Mouse (Mus musculus) right cerebral cortex, adult 2 months (tissue): Measurements from ENCODE around the gene Gata3.

Experiments
- DNase-seq, 2 experiments: peaks; one replicate each; pipeline ENCODE4 v3.0.0; 2021 to 2022; ENCODE audit warnings: low spot score in 2 of 2

Gene Gata3

DNA sequence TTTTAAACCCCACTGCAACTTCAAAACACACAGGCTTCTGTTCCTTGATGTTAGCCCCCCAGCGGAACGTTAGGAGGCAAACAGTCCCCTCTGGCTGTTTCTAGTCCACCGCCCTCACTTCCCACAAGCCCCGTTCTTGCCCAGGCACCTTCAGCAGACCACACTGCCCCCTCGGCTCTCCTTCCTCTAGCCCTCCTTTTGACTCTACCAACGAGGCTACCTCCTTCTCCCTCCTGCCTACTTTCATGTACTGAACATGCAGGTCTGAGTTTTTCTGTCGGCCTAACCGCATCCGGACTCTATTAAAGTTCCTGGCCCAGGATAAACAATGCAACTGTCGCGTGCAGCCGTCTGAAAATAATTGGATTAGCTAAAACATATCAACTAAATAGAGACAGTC is 17.2 kb downstream of the Gata3 start:
- no peak for DNase-seq

DNA sequence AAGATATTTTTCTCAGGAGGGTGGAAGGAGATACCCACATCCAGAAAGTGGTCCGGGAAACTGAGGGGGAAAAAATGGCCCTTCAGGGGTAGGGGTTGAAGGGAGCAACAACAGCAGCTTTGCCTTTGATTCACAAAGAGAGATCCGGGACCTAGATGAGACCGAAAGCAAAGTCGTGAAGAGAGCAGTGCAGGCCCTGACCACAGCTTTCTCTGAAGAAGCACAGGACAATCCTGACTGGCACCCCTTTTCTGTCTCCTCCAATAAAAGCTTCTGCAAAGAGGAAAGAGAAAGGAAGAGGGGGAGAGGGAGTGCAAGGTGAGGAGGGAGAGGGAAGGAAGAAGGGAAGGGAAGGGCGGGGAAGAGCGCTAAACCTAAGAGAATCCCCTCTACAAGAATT is 18.0 kb downstream of the Gata3 start:
- DNase-seq, result no peak

DNA sequence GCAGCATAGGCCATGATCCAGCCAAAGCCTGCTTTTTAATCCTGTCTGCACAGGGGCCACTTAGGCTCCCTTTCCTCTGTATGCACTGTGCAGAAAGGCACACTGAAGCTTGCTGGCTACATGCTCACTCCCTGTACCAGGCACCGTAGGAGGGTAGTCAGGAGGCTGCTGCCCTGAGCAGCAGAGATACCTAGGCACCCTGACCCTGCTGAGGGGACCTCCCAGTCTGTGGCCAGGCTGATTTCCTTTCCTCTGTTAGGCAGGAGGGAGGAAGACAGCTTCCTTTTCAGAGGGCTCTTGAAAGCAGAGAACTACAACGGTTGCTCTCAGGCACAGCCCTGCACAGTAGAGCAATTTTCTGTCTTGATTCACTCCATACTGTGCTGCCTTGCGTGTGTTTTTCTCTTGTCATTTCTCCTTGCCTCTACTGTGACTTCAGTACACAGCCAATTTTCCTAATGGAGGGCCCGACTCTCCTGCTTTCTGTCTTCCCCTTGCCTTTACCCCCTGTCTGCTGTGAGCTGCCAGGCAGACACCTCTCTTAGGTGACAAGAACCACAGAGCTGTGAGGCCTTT is 18.6 kb downstream of the Gata3 start:
- DNase-seq, result no peak

DNA sequence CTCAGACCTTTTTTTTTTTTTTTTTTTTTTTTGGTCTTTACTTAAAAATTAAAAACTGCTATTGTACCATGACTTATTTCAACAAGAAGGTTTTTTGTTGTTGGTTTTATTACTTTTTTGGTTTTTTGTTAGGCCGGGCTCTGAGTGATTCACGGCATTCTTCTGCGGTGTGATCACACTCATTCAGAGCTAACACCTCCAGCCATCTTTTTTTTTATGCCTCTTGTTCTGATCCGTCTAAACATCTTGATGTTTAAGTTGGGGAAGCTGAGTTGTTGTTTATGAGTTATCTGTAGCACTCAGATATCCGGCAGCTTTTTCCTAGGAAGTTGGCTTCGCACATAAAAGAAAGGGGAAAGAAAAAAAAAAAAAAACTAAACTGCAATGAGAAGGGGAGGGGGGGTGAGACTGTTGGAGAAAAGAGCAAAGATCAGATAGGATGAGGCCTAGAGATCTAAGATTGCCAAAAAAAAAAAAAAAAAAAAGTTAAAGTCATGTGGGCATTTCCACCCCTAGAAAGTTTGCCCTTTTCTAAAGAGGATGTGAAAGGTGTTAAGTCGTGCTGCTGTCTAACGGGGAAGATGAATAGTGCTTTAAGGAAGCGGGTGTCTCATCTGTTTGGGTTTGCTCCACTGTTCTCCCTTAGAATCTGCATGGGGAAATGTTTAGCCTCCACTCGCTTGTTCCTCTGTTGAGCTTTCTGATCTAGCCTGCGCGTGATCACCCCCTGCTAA is 22.6 kb downstream of the Gata3 start:
- DNase-seq, result no peak

DNA sequence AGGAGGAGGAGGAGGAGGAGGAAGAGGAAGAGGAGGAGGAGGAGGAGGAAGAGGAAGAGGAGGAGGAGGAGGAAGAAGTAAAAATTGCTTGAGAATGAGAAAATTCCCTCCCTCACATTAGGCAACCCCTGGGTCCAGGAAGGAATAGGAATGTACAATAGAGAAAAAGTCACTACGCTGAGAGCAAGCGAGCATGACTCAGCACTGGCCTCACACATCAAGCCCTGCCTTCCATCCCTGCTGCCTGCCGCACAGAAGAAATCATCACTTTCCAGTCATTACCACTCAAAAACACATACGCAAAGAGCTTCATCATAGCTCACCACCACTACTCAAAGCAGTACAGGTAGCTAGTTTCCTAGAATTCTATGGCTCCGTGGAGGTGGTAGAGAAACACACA is 29.1 kb downstream of the Gata3 start:
- DNase-seq, result no peak

DNA sequence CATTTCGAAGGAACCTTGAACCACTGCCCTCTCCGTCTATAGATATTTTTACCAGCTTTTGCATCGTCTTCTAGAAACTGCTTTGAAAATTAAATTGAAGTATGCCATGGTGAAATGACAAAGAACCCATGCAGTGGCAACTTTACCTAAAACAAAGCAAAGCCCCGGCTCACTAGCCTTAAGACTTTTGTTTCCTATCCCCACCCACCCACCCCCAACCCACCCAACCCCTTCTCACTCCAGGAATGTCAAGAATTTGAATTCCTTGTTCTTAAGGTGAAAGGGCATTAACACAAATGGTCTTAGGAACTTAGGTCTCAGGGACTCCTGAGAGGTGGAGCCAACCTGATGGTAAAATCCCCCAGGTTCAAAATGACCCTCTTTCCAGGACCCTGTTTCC is 34.0 kb downstream of the Gata3 start:
- DNase-seq, result no peak

DNA sequence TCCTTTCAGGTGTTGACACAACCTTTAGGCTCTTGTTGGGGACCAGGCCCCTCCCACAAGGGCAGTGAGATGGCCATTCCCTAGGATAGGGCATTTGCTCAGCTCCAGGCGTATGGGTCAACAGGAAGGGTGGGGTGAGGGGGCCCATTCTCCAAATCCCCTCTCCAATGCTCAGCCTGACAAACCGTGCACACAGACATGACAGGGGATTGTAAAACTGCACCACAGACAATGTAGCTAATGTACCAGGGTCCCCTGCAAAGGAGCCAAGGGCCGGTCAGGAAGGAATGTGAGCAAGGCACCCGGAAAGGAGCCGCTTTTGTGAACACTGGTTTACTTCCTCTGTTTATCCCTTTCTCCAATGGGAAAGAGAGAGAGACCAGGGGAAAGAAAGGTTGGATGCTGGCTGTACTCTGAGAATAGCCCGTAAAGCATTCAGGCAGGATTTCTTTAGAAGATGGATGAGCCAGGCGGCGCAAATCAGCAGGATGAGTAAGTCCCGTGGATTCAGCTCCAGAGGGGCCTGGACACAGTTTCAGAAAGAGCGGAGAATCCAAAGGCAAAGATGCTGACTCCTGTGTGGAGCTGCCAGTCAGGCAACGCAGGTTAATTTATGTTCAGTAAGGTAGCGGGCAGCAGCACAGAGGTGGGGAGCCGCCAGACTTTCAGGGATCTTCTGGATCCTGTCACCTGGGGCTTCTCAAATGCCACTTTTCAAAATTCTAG is 36.8 kb downstream of the Gata3 start:
- no peak for DNase-seq

DNA sequence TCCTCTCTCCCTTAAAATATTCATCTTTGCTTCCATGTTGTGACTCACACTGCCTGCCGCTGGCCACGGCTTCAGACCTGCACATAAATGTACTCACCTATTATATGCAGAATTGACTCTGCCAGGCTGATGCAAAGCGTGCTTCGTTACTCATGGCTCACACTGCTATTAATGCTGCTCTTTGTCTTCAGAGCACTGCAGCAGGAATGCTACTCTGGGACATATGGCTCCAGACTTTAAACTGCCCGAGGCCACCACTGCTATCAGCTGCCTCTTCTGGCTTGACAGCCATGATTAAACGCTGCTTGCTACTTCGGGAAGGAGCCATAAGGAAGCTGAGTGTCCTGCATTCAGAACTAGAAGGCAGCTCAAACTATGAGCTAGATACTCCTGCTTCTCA is 54.6 kb downstream of the Gata3 start:
- DNase-seq, result peak in 1 of 2 experiments; percentile 1

DNA sequence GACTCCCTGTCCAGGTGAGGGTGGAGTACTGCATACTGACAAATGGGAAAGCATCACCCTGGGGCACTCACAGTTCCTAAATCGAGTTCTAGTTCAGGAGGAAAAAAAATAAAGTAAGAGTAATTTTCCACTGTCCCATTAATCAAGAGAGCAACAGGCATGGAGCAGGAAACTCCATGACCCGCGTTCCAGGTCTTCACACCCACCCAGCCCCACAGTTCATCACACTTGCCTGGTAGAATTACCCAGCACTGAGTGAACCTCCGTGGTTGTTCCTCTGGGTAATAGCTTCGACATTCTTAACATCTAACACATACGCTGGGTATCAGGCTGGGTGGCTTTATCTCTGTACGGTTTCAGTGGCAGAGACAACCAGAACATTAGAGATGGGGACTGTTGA is 56.1 kb downstream of the Gata3 start:
- no peak for DNase-seq

DNA sequence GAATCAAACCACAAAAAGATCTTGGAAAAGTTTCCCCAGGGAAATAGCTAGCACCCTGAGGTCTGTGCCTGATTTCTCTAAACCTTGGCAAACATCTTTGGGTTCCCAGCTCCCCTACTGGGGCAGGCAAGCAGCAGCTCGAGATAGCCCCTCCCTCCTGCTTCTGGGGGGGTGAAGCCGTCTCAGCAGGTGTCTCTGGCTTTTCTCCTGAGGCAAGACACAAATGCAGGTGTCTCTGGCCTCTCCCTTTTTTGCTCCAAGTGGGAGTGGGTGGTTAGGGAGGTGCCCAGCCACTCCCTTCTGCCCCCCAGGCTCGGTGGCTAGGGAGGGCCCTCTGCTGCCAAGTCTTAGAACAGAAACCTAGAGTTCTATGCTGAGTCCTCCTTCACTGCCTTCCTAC is 62.2 kb downstream of the Gata3 start:
- no peak for DNase-seq

DNA sequence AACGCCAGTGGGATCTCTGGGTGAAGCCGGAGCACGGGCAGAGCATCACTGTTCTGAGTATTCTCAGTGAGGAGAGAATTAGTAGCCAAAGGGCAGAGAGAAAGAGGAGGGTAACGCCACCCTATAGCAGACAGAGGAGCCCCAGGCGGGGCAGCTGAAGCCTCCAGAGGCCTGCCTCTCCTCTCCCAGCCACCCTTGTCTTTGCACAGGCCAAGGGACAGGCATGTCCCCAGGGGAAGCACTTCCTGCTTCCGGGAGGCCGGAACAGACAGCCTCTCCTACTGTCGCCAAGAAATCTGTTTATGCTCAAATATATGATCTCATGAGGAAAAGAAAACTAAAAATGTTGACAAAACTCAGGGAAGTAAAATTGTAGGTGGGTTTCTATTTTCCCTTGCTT is 69.2 kb downstream of the Gata3 start:
- DNase-seq, result no peak

DNA sequence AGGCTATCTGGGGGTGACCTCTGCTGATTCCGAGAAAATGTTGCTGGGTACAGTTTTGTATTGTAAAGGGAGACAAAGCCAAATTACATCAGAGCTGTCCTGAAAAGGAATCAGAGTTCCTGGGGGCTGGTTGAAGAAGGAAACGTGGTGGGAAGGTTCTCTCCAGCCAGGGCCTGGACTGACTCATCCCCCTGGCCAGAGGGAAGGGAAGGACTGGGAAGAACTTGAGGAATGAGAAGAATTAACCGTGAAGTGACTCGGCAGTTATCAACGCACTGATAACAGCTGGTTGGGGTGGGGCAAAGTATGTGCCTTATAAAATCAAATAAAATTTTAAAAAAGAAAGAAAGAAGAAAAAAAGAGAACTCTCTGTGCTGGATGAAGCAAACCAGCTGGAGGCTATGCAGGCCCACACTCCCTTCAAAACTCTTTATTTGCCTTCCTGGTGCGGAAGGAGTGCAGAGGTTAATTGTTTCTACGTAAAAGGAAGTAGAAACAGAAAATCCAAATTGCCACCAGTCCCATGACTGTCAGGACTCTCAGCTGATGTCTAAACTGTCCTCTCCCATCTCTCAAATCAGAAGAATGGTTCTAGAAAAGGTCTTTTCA is 71.6 kb downstream of the Gata3 start:
- DNase-seq, result no peak
